Mouse (Mus musculus): ENCODE data around the gene Kit. TPM values are rescaled to one million over a fixed set of nuclear protein-coding genes. Genes with fewer than 3 reads are reported as not detected.

The Kit gene
- total and polyA plus RNA-seq, 3 experiments = 2.2 to 5.4 (median 2.8) TPM

DNA sequence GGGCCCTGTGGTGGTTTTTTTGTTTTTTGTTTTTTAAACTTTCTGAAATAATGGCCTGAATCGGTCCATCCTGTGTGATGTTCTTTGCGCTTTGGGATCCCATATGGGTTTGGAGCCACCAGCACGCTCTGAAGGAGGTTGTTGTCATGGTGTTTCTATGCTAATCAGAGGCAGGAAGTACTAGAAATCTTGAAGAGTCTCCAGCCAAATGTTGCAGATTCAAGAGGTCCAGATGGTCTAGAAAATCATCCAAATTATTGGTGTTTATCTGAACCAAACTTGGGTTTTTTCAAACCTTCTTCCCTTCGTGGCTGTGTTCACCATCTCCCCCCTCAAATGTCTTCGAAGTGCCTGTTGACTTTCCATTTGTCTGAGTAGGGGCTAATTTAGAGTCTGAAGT, 72.3 kb downstream of the Kit start:
- no peaks in the 10 kb centered on the region for H3K36me3 ChIP-seq (ENCODE audit: control insufficient read depth, insufficient read depth, low read length)
- intact Hi-C loops (cut with DNase I) = no loop called here
- H3K4me1 ChIP-seq (ENCODE audit: control insufficient read depth, insufficient read depth, low read length) = no peaks in the 10 kb centered on the region
- TF ChIP-seq POLR2A (IDR thresholded peaks at IDR 0.05; ENCODE audit: insufficient read depth, low read depth, low read length) (no peak), EP300 (IDR thresholded peaks at IDR 0.05; ENCODE audit: insufficient read depth, low read depth, low read length) (no peak), CTCF (IDR thresholded peaks at IDR 0.05) (no peak)
- no peaks in the 10 kb centered on the region for H3K79me2 ChIP-seq (replicated peaks; ENCODE audit: control insufficient read depth, insufficient read depth, low read length)
- H3K27me3 ChIP-seq (ENCODE audit: control insufficient read depth, insufficient read depth, low read length) = no peaks in the 10 kb centered on the region
- DNase-seq = no peak
- no peak overlapping the region for H3K27ac ChIP-seq
- 73% methylated on average over 5 of the region's 5 CpGs for WGBS
- no peak overlapping the region for H3K4me3 ChIP-seq
- no peak overlapping the region for H3K9ac ChIP-seq (ENCODE audit: low read depth, low read length)

DNA sequence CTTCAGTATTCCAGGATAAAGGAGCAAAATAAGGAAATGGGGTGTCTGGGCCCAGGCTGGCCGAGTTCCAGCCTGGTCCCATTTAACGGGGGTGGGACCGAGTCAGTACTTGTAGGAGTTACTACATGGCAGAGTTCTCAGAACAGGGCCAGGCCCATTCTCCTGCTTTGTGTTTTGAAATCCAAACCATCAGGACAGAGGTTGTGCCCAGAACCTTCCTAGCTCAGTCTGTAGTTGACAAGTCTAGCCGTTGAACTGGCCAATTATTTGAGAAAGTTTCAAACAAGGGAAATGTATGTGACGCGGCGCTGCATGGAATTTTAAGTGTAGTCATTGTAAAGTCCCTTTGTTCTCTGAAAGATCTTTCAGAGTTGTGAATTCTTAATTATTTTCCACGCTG, 75.8 kb downstream of the Kit start:
- no peak for DNase-seq
- intact Hi-C loops (cut with DNase I) = loop anchor here (5.0 kb wide), 1 partner anchor 202 kb away; no protein-coding TSS in a partner anchor
- Histone ChIP-seq H3K9ac (ENCODE audit: low read depth, low read length) (no peak overlapping the region), H3K4me3 (no peak overlapping the region), H3K4me1 (ENCODE audit: control insufficient read depth, insufficient read depth, low read length) (no peaks in the 10 kb centered on the region), H3K36me3 (ENCODE audit: control insufficient read depth, insufficient read depth, low read length) (no peaks in the 10 kb centered on the region), H3K27ac (no peak overlapping the region), H3K79me2 (replicated peaks; ENCODE audit: control insufficient read depth, insufficient read depth, low read length) (no peaks in the 10 kb centered on the region), H3K27me3 (ENCODE audit: control insufficient read depth, insufficient read depth, low read length) (no peaks in the 10 kb centered on the region)
- TF ChIP-seq EP300 (IDR thresholded peaks at IDR 0.05; ENCODE audit: insufficient read depth, low read depth, low read length) (no peak), CTCF (IDR thresholded peaks at IDR 0.05) (no peak), POLR2A (IDR thresholded peaks at IDR 0.05; ENCODE audit: insufficient read depth, low read depth, low read length) (no peak)
- 66% methylated on average over 8 of the region's 8 CpGs for WGBS

- intact Hi-C loops (cut with DNase I) = loop anchor here (5.0 kb wide), 1 partner anchor 199 kb away; no protein-coding TSS in a partner anchor
- no peak overlapping the region for H3K27ac ChIP-seq
- DNase-seq = no peak
- H3K4me1 ChIP-seq (ENCODE audit: control insufficient read depth, insufficient read depth, low read length) = no peaks in the 10 kb centered on the region
- TF ChIP-seq POLR2A (IDR thresholded peaks at IDR 0.05; ENCODE audit: insufficient read depth, low read depth, low read length) (no peak), EP300 (IDR thresholded peaks at IDR 0.05; ENCODE audit: insufficient read depth, low read depth, low read length) (no peak), CTCF (IDR thresholded peaks at IDR 0.05) (no peak)
- no peak overlapping the region for H3K4me3 ChIP-seq
- WGBS = 80% methylated on average over 8 of the region's 8 CpGs
- H3K9ac ChIP-seq (ENCODE audit: low read depth, low read length) = no peak overlapping the region
- H3K36me3 ChIP-seq (ENCODE audit: control insufficient read depth, insufficient read depth, low read length) = no peaks in the 10 kb centered on the region
- no peaks in the 10 kb centered on the region for H3K79me2 ChIP-seq (replicated peaks; ENCODE audit: control insufficient read depth, insufficient read depth, low read length)
- no peaks in the 10 kb centered on the region for H3K27me3 ChIP-seq (ENCODE audit: control insufficient read depth, insufficient read depth, low read length)
Measured at GRCm38 (mm10) chr5:75653431-75653830, 78.7 kb downstream of the Kit start.

DNA sequence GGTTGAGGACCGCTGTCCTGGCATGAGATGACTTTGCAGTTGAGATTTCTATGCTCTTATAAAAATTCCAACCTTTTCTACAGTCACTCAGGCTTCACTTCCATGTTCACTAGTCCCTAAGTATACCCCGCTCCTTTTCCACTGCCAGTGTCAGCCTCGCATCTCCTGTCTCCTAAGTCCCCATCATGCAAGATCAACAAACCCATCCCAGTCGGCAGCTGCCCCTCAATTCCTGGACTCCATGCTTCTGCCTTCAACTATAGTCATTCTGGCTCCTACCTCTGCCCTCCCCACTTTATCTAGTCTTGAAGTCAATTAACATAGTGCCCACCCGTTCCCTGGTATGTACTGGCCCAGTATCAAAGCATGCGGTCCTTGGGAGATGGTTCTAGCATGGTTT, 83.9 kb downstream of the Kit start:
- Histone ChIP-seq H3K4me1 (ENCODE audit: control insufficient read depth, insufficient read depth, low read length) (no peaks in the 10 kb centered on the region), H3K27me3 (ENCODE audit: control insufficient read depth, insufficient read depth, low read length) (no peaks in the 10 kb centered on the region), H3K79me2 (replicated peaks; ENCODE audit: control insufficient read depth, insufficient read depth, low read length) (no peaks in the 10 kb centered on the region), H3K36me3 (ENCODE audit: control insufficient read depth, insufficient read depth, low read length) (no peaks in the 10 kb centered on the region), H3K9ac (ENCODE audit: low read depth, low read length) (no peak overlapping the region), H3K27ac (no peak overlapping the region), H3K4me3 (no peak overlapping the region)
- TF ChIP-seq POLR2A (IDR thresholded peaks at IDR 0.05; ENCODE audit: insufficient read depth, low read depth, low read length) (no peak), CTCF (IDR thresholded peaks at IDR 0.05) (no peak), EP300 (IDR thresholded peaks at IDR 0.05; ENCODE audit: insufficient read depth, low read depth, low read length) (no peak)
- 88% methylated on average over 6 of the region's 6 CpGs for WGBS
- intact Hi-C loops (cut with DNase I) = no loop called here
- no peak for DNase-seq

GRCm38 (mm10) chr5:75660342-75660741, 85.6 kb downstream of the Kit start:
- no peaks in the 10 kb centered on the region for H3K4me1 ChIP-seq (ENCODE audit: control insufficient read depth, insufficient read depth, low read length)
- WGBS = 98% methylated on average over 27 of the region's 27 CpGs
- no peaks in the 10 kb centered on the region for H3K36me3 ChIP-seq (ENCODE audit: control insufficient read depth, insufficient read depth, low read length)
- TF ChIP-seq CTCF (IDR thresholded peaks at IDR 0.05) = no peak
- TF ChIP-seq EP300 (IDR thresholded peaks at IDR 0.05; ENCODE audit: insufficient read depth, low read depth, low read length) = no peak
- no peak for TF ChIP-seq POLR2A (IDR thresholded peaks at IDR 0.05; ENCODE audit: insufficient read depth, low read depth, low read length)
- no peaks in the 10 kb centered on the region for H3K79me2 ChIP-seq (replicated peaks; ENCODE audit: control insufficient read depth, insufficient read depth, low read length)
- intact Hi-C loops (cut with DNase I) = no loop called here
- H3K27ac ChIP-seq = no peak overlapping the region
- H3K27me3 ChIP-seq (ENCODE audit: control insufficient read depth, insufficient read depth, low read length) = no peaks in the 10 kb centered on the region
- no peak for DNase-seq
- no peak overlapping the region for H3K9ac ChIP-seq (ENCODE audit: low read depth, low read length)
- no peak overlapping the region for H3K4me3 ChIP-seq

GRCm38 (mm10) chr5:75662466-75662865, 87.8 kb downstream of the Kit start:
- TF ChIP-seq CTCF (IDR thresholded peaks at IDR 0.05) = no peak
- TF ChIP-seq POLR2A (IDR thresholded peaks at IDR 0.05; ENCODE audit: insufficient read depth, low read depth, low read length) = no peak
- no peak for TF ChIP-seq EP300 (IDR thresholded peaks at IDR 0.05; ENCODE audit: insufficient read depth, low read depth, low read length)
- Histone ChIP-seq H3K27me3 (ENCODE audit: control insufficient read depth, insufficient read depth, low read length) (no peaks in the 10 kb centered on the region), H3K4me1 (ENCODE audit: control insufficient read depth, insufficient read depth, low read length) (no peaks in the 10 kb centered on the region), H3K27ac (no peak overlapping the region), H3K79me2 (replicated peaks; ENCODE audit: control insufficient read depth, insufficient read depth, low read length) (no peaks in the 10 kb centered on the region), H3K9ac (ENCODE audit: low read depth, low read length) (no peak overlapping the region), H3K4me3 (no peak overlapping the region), H3K36me3 (ENCODE audit: control insufficient read depth, insufficient read depth, low read length) (no peaks in the 10 kb centered on the region)
- intact Hi-C loops (cut with DNase I) = no loop called here
- no peak for DNase-seq
- 86% methylated on average over 12 of the region's 12 CpGs for WGBS
